Mouse (Mus musculus) adrenal gland, adult 8-10 months (tissue): Measurements from ENCODE around the gene Acvr2a. TPM values are rescaled to one million over a fixed set of nuclear protein-coding genes. Genes with fewer than 3 reads are reported as not detected.

Experiments used
- DNase-seq: peaks from one replicate; pipeline ENCODE4 v3.0.0; 2022
- total RNA-seq, 4 experiments: library from RNA; stranded (reverse); gene quantifications; 2 replicates each; pipeline ENCODE4 v1.2.4; 2022

Acvr2a gene
- total RNA-seq, 4 experiments from 2014 or later = 16.6 to 18.5 (median 17.7) TPM

DNA sequence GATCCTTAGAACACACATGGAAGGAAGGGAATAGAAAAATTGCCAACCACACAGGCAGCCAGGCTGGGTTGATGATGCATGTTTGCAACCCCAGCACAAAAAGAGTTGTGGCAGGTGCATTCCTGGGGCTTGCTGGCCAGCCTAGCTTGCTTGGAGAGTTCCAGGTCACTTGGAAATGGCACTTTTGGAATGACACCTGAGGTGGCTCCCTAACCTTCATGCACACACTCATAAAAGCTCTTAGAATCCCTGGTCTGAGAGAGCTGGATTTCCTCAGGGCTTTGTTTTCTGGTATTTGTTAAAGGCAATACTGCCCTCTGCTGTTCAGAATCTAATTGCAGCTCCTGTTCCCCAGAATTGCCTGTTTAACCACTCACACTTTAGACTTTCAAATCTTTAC lies 72.0 kb downstream of the Acvr2a start:
- DNase-seq = peak; percentile 20

GRCm38 (mm10) chr2:48895186-48895585 lies 81.3 kb downstream of the Acvr2a start:
- no peak for DNase-seq

DNA sequence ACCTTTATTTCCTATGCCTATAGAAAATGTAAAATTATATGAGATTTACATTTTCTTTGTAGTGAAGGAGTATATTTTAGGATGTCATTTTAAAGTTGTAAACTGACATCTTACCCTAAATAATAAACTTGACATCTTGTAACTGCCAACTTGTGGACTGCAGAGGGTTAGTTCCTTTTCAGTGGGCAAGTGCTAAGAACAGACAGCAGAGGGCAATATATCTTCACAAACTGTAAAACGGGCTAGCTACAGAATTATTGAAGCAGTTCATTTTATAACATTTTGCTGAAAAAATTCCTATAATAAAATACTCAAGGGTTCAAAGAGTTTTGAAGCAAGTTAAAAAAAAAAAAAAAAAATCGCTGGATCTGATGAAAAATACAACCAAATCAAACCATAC lies 95.0 kb downstream of the Acvr2a start:
- no peak for DNase-seq

DNA sequence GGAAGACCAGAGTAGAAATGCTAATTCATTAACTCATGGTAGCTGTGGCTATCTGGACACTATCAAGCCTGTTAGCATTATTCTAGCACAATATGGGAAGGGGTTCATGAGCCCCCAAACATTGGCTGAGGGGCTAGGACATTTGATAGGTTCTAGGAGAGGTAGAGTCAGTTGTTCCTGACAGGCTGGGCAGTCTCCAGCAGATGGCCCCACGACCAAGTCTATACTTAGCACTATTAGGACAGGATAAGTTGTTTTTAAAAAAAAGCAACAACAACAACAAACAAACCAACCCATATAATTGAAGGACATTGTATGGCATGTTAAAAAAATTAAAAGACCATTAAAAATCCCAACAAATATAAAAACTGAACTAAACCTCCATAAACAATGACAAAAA lies 100.3 kb downstream of the Acvr2a start:
- DNase-seq = no peak

DNA sequence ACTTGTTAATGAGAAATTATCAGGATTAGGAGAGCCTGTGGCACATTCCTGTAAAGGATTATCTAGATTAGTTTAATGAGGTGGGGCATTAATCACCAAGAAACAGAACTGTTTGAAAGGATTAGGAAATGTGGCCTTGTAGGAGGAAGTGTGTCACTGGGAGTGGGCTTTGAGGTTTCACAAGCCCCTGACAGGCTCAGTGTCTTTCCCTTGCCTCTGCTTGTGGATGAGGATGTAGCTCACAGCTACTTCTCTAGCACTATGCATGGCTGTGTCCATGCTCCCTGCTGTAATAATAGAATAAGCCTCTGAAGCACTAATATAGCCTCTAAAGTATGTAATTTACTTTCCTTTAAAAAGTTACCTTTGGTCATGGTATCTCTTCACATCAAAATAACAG lies 101.9 kb downstream of the Acvr2a start:
- no peak for DNase-seq

DNA sequence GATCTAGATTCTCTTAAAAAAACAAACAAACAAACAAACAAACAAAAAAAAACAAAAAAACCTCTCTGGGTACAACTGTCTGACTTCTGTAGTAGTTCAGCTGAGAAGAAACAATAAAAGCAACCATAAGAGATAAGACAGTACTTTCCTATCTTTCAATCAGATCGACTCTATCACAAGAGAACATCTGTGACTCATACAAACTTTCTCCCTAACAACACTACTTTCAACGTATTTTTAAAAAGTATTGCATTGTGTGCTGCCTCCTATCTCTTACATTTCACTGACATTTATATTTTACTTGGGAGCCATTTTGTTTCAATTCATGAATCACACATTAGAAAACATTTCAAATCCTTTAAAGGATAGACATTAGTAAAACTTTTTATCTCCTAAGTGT lies 121.1 kb downstream of the Acvr2a start:
- no peak for DNase-seq

- no peak for DNase-seq
Observed at GRCm38 (mm10) chr2:48947761-48948160, 133.9 kb downstream of the Acvr2a start.

DNA sequence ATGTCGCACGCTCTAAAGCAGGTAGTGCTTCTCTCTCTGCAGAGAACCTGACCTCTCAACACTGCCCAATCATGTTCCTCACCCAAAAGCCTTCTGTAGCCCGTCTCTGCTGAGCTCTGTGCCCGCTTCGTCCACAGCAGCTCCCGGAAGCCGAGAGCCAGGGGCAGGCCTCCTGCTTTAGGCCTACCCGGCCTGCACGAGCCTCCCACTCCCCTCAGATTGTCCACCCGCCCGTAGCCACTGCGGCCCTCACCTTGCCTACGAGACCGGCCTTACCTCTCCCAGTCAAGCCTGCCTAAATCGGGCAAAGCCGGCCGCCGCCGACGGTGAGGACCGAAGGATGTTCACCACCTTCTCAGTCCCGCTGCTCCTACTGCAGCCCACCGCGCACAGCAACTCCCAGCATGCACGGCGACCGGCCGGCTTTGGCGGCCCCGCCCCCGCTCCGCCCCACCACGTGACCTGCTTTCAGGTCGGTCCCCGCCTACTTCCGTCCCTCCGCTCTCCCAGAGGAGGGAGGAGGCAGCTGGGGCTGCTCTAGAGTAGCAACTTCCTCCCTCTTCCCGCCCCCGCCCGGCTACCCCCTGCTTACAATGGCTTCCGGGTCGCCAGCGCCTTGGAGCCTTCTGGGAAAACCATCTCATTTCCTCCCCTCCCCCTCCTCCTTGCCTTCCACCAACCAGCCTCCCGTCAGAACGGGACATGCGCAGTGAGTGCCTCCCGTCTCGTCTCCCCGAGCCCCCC lies 135.1 kb downstream of the Acvr2a start, which contains the start of gene Mbd5:
TSS of gene Mbd5 (plus strand) at position 668 of the 744 bp plus-strand sequence.
- DNase-seq = peak; percentile 99

DNA sequence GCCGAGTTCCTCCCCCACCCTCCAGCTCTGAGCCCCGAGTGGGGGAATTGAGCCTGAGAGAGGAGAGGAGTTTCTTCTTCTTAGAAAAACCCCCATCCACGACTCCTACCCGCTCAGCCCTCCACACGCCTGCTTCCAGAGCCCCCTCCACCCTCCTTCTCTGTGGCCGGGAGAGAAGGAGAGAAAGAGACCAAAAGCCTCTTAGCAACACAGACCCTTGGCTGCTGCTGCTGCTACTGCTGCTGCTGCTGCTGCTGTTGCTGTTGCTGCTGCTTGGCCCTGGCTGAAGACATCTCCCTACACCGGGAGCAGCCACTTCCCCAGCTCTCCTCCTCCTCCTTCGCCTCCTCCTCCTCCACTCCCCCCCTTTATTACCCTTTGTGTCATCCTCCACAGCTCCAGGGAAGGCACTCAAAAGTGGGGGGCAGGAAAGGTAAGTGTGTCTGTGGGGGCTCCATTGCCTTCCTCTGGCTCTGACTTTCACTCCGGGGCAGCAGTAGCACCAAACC lies 135.9 kb downstream of the Acvr2a start:
- peak; percentile 33 for DNase-seq

DNA sequence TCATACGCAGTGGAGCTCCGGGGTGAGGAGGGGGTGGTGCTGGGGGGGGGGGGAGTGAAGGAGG lies 136.2 kb downstream of the Acvr2a start, which contains the start of gene Orc4:
TSS of gene Orc4 (minus strand) at position 26 of the 64 bp plus-strand sequence.
- DNase-seq = no peak

GRCm38 (mm10) chr2:48950316-48950880 lies 136.5 kb downstream of the Acvr2a start:
- peak; percentile 4 for DNase-seq

Other genes starting within 250 kb of the Acvr2a start
- gene Mbd5, start 135.4 kb downstream of the Acvr2a start, total RNA-seq = 10 to 100 TPM; 46.2 to 70.7 (median 55.1) TPM
- gene Orc4, start 136.2 kb downstream of the Acvr2a start, total RNA-seq = 10 to 100 TPM; 53.3 to 70.3 (median 62.0) TPM